Mouse (Mus musculus): ENCODE measurements around the gene Akna. TPM values are rescaled to one million over a fixed set of nuclear protein-coding genes. Genes with fewer than 3 reads are reported as not detected.

Gene Akna
- polyA plus RNA-seq, 1 experiment from 2014 or later, result 8.8 TPM

- no peaks in the 10 kb centered on the region for H3K36me3 ChIP-seq (ENCODE audit: control insufficient read depth, insufficient read depth, low read length)
- H3K27ac ChIP-seq (ENCODE audit: low read depth, low read length), result no peak overlapping the region
- H3K9ac ChIP-seq (ENCODE audit: low read depth, low read length), result no peak overlapping the region
- no peak overlapping the region for H3K4me2 ChIP-seq
- no peaks in the 10 kb centered on the region for H3K9me3 ChIP-seq (ENCODE audit: control insufficient read depth, low read length)
- H3K27me3 ChIP-seq (replicated peaks; ENCODE audit: control insufficient read depth, insufficient read depth, low read length), result no peaks in the 10 kb centered on the region
- peak; percentile 74 for DNase-seq (ENCODE audit: low spot score)
- no peaks in the 10 kb centered on the region for H3K4me1 ChIP-seq (replicated peaks; ENCODE audit: control insufficient read depth, insufficient read depth, low read length)
- 25% methylated on average over 9 of the region's 9 CpGs for WGBS
- 0 out of 2 replicates have a peak, but pooled peaks have one; percentile 39 for ATAC-seq (replicated peaks; ENCODE audit: low FRiP score)
- no peak overlapping the region for H3K4me3 ChIP-seq (ENCODE audit: low read depth, low read length)
Observed at GRCm38 (mm10) chr4:63417318-63417957, 14.3 kb upstream of the Akna start.

- Histone ChIP-seq H3K4me3 (ENCODE audit: low read depth, low read length) (no peak overlapping the region), H3K36me3 (ENCODE audit: control insufficient read depth, insufficient read depth, low read length) (no peaks in the 10 kb centered on the region), H3K27ac (ENCODE audit: low read depth, low read length) (no peak overlapping the region), H3K4me1 (replicated peaks; ENCODE audit: control insufficient read depth, insufficient read depth, low read length) (peaks cover 2% of the 10 kb centered on the region; the same call in 1 of the 2 replicates), H3K9ac (ENCODE audit: low read depth, low read length) (no peak overlapping the region), H3K4me2 (no peak overlapping the region), H3K27me3 (replicated peaks; ENCODE audit: control insufficient read depth, insufficient read depth, low read length) (no peaks in the 10 kb centered on the region; the same call in none of the 2 replicates), H3K9me3 (ENCODE audit: control insufficient read depth, low read length) (no peaks in the 10 kb centered on the region)
- WGBS, result 63% methylated on average over 5 of the region's 5 CpGs
- DNase-seq (ENCODE audit: low spot score), result no peak
- no peak for ATAC-seq (replicated peaks; ENCODE audit: low FRiP score)
Observed at GRCm38 (mm10) chr4:63414951-63415350, 11.8 kb upstream of the Akna start.

GRCm38 (mm10) chr4:63411222-63411621 lies 8.1 kb upstream of the Akna start:
- no peak for ATAC-seq (replicated peaks; ENCODE audit: low FRiP score)
- Histone ChIP-seq H3K4me2 (peak overlapping the region; percentile 99; the same call in 1 of the 2 replicates), H3K27ac (ENCODE audit: low read depth, low read length) (no peak overlapping the region), H3K9me3 (ENCODE audit: control insufficient read depth, low read length) (no peaks in the 10 kb centered on the region), H3K4me1 (replicated peaks; ENCODE audit: control insufficient read depth, insufficient read depth, low read length) (peaks cover 11% of the 10 kb centered on the region), H3K36me3 (ENCODE audit: control insufficient read depth, insufficient read depth, low read length) (no peaks in the 10 kb centered on the region), H3K27me3 (replicated peaks; ENCODE audit: control insufficient read depth, insufficient read depth, low read length) (no peaks in the 10 kb centered on the region; the same call in none of the 2 replicates), H3K4me3 (ENCODE audit: low read depth, low read length) (no peak overlapping the region), H3K9ac (ENCODE audit: low read depth, low read length) (no peak overlapping the region)
- WGBS, result 73% methylated on average over 5 of the region's 5 CpGs
- no peak for DNase-seq (ENCODE audit: low spot score)

DNA sequence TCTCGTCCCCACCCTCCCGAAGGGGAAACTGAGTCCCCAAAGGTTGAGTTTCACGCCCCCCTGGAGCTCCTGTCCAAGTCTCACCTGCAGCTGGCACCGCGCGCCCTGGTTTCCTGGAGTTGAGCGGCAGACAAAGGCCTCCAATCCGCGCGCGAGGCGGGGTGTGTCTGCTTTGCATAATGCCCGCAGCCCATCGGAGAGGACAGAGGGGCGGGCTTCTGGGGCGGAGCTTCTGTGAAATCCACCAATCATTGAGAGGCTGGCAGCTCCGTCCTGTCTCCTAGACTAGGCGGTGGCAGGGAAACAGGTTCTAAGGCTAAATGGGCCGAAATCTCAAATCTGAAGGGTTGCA lies 7.4 kb upstream of the Akna start:
- Histone ChIP-seq H3K36me3 (ENCODE audit: control insufficient read depth, insufficient read depth, low read length) (no peaks in the 10 kb centered on the region), H3K4me3 (ENCODE audit: low read depth, low read length) (peak overlapping the region; percentile 63), H3K4me2 (peak overlapping the region; percentile 99), H3K9ac (ENCODE audit: low read depth, low read length) (peak overlapping the region; percentile 57), H3K27ac (ENCODE audit: low read depth, low read length) (no peak overlapping the region), H3K4me1 (replicated peaks; ENCODE audit: control insufficient read depth, insufficient read depth, low read length) (peaks cover 13% of the 10 kb centered on the region), H3K9me3 (ENCODE audit: control insufficient read depth, low read length) (no peaks in the 10 kb centered on the region), H3K27me3 (replicated peaks; ENCODE audit: control insufficient read depth, insufficient read depth, low read length) (no peaks in the 10 kb centered on the region; the same call in none of the 2 replicates)
- under 1% methylated on average over 19 of the region's 19 CpGs for WGBS
- ATAC-seq (replicated peaks; ENCODE audit: low FRiP score) (peak; percentile 91), DNase-seq (ENCODE audit: low spot score) (peak; percentile 91)

GRCm38 (mm10) chr4:63409908-63410582 lies 6.9 kb upstream of the Akna start:
- Histone ChIP-seq H3K9me3 (ENCODE audit: control insufficient read depth, low read length) (no peaks in the 10 kb centered on the region), H3K27me3 (replicated peaks; ENCODE audit: control insufficient read depth, insufficient read depth, low read length) (no peaks in the 10 kb centered on the region; the same call in none of the 2 replicates), H3K4me3 (ENCODE audit: low read depth, low read length) (peak overlapping the region; percentile 63), H3K27ac (ENCODE audit: low read depth, low read length) (no peak overlapping the region), H3K4me1 (replicated peaks; ENCODE audit: control insufficient read depth, insufficient read depth, low read length) (peaks cover 18% of the 10 kb centered on the region), H3K36me3 (ENCODE audit: control insufficient read depth, insufficient read depth, low read length) (no peaks in the 10 kb centered on the region), H3K4me2 (peak overlapping the region; percentile 99), H3K9ac (ENCODE audit: low read depth, low read length) (peak overlapping the region; percentile 57)
- ATAC-seq (replicated peaks; ENCODE audit: low FRiP score), result peak; percentile 75
- peak; percentile 83 for DNase-seq (ENCODE audit: low spot score)
- under 1% methylated on average over 39 of the region's 39 CpGs for WGBS

DNA sequence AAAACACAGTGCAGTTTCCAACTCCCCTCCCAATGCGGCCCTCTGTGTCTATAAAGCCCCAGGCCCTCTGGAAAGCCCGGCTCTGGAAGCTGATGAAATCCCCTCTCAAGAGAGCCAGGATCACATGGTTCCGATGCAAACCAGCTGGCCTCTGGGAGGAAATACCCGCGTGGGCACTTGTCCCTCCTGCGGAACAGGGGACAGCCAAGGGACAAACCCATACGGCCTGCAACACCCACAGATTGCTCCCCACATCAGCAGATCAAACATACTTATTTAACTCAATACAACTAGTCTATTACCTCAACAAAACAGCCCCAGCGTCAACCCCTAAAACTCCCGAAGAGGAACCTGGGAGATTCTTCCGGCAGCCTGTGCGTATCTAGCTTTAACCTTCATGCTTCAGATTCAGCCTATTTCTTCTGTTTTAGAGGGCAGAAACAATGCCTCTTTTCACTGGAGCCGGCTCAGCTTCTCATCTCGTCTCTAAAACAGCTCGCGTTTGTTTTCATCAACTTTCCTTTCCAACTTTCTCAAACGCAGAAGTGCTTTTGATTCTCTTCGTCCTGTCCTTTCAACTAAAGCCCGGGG lies 6.3 kb upstream of the Akna start:
- ATAC-seq (replicated peaks; ENCODE audit: low FRiP score) (no peak), DNase-seq (ENCODE audit: low spot score) (no peak)
- peaks cover 25% of the 10 kb centered on the region for H3K4me1 ChIP-seq (replicated peaks; ENCODE audit: control insufficient read depth, insufficient read depth, low read length)
- H3K27ac ChIP-seq (ENCODE audit: low read depth, low read length), result no peak overlapping the region
- H3K36me3 ChIP-seq (ENCODE audit: control insufficient read depth, insufficient read depth, low read length), result no peaks in the 10 kb centered on the region
- no peaks in the 10 kb centered on the region; the same call in none of the 2 replicates for H3K27me3 ChIP-seq (replicated peaks; ENCODE audit: control insufficient read depth, insufficient read depth, low read length)
- peak overlapping the region; percentile 63 for H3K4me3 ChIP-seq (ENCODE audit: low read depth, low read length)
- 8% methylated on average over 18 of the region's 18 CpGs for WGBS
- peak overlapping the region; percentile 57 for H3K9ac ChIP-seq (ENCODE audit: low read depth, low read length)
- H3K4me2 ChIP-seq, result peak overlapping the region; percentile 99
- H3K9me3 ChIP-seq (ENCODE audit: control insufficient read depth, low read length), result no peaks in the 10 kb centered on the region

- DNase-seq (ENCODE audit: low spot score), result no peak
- no peak overlapping the region for H3K4me3 ChIP-seq (ENCODE audit: low read depth, low read length)
Observed at GRCm38 (mm10) chr4:63408649-63409048, 5.5 kb upstream of the Akna start.

DNA sequence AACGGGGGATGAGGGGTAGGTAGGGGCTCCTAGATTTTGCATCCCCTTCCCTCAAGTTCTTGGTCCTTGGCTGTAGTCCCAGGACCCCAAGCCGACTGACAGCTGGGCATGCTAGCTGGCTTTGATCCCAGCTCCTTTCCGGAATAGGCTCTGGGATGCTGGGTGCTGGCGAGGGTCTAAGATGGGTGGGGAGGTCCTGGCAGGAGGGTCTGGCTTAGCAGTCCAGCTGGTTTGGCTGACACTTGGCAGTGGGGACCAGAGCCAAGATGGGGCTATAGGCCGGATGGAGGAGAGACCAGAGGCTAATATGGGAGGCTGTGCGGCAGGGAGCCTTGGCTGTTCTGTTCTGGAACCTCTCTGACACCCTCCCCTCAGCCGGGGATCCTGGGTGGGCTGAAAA lies 5.1 kb upstream of the Akna start:
- DNase-seq (ENCODE audit: low spot score) (no peak), ATAC-seq (replicated peaks; ENCODE audit: low FRiP score) (no peak)
- Histone ChIP-seq H3K27me3 (replicated peaks; ENCODE audit: control insufficient read depth, insufficient read depth, low read length) (no peaks in the 10 kb centered on the region; the same call in none of the 2 replicates), H3K9me3 (ENCODE audit: control insufficient read depth, low read length) (no peaks in the 10 kb centered on the region), H3K4me3 (ENCODE audit: low read depth, low read length) (no peak overlapping the region), H3K4me1 (replicated peaks; ENCODE audit: control insufficient read depth, insufficient read depth, low read length) (peaks cover 36% of the 10 kb centered on the region), H3K27ac (ENCODE audit: low read depth, low read length) (no peak overlapping the region), H3K36me3 (ENCODE audit: control insufficient read depth, insufficient read depth, low read length) (no peaks in the 10 kb centered on the region), H3K9ac (ENCODE audit: low read depth, low read length) (no peak overlapping the region), H3K4me2 (no peak overlapping the region; the same call in 1 of the 2 replicates)
- WGBS, result 65% methylated on average over 7 of the region's 7 CpGs

More at GRCm38 (mm10) chr4:63408649-63409048, 5.5 kb upstream of the Akna start:
- H3K27ac ChIP-seq (ENCODE audit: low read depth, low read length), result no peak overlapping the region
- H3K36me3 ChIP-seq (ENCODE audit: control insufficient read depth, insufficient read depth, low read length), result no peaks in the 10 kb centered on the region
- H3K27me3 ChIP-seq (replicated peaks; ENCODE audit: control insufficient read depth, insufficient read depth, low read length), result no peaks in the 10 kb centered on the region; the same call in none of the 2 replicates
- peak; percentile 50 for ATAC-seq (replicated peaks; ENCODE audit: low FRiP score)
- no peak overlapping the region for H3K9ac ChIP-seq (ENCODE audit: low read depth, low read length)
- no peak overlapping the region; the same call in none of the 2 replicates for H3K4me2 ChIP-seq
- H3K9me3 ChIP-seq (ENCODE audit: control insufficient read depth, low read length), result no peaks in the 10 kb centered on the region
- H3K4me1 ChIP-seq (replicated peaks; ENCODE audit: control insufficient read depth, insufficient read depth, low read length), result peaks cover 32% of the 10 kb centered on the region
- WGBS, result 10% methylated on average over 8 of the region's 8 CpGs
